Mouse (Mus musculus): ENCODE measurements at regions not wholly inside any gene's neighbourhood (a gene's known extent, or its start where the extent isn't known, plus 50 kb on each side); places are given as distances from the start of the nearest gene placed in this dataset.

DNA sequence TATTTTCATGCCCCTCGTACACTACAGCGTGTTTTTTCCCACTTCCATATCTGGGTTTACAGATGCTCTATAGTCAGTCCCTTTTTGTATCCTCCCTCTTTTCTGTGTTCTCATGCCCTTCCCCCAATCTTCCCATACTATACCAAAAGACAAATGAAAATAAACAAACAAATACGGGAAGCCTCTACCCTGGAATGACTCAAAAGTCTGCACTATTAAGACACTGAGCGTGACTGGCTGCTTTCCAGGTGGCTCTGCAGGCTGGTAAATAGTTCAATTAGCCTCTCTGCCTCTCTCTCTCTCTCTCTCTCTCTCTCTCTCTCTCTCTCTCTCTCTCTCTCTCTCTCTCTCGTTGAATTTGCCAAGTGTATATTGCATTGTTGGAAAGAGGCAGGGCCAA, 464.5 kb upstream of the Pou3f3 start:
- no peak for DNase-seq (ENCODE audit: low read depth, low spot score)

DNA sequence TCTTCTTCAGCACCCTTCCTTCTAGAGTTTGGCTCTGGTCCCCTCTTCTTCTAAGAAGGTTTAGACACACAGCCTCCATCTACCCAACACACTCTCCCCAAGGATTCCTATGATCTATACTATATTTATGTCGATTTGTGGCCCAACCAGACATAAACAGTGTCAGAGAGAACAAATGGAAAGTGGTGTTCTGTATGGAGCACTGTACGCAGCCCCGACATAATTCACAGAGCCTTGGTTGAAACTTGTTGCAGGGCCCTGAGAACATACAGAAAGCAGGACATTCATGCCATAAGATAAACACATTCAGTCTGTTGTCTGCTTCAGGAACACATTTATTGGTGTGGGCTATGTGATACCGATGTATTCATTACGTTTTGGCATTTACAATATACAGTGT, 463.7 kb upstream of the Pou3f3 start:
- DNase-seq (ENCODE audit: low read depth, low spot score) = no peak

- DNase-seq (ENCODE audit: low read depth, low spot score) = no peak
These were observed 462.9 kb upstream of the Pou3f3 start for GRCm38 (mm10) chr1:42232716-42233115.

DNA sequence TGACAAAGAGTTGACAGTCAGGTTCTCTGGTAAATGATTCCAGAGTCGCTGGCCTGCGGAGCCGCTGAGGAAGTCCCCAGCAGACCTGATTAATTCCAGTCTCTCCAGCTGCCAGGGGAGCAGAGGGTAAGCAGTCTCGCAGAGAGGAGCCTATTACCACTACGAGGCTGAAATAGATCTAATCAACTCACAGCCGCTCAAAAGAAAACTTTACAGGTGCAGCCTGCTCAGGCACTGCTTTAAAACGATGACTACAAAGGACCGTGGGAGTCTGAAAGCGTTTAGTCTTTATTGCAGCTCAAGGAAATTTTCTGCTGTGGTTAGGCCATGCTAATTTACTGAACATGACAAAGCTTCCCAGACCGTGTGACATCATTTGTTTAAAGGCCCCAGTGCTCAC, 462.3 kb upstream of the Pou3f3 start:
- DNase-seq (ENCODE audit: low read depth, low spot score) = no peak

GRCm38 (mm10) chr1:42236466-42237010, 459.0 kb upstream of the Pou3f3 start:
- DNase-seq (ENCODE audit: low read depth, low spot score) = no peak

GRCm38 (mm10) chr1:42238408-42238807, 457.2 kb upstream of the Pou3f3 start:
- DNase-seq (ENCODE audit: low read depth, low spot score) = no peak

DNA sequence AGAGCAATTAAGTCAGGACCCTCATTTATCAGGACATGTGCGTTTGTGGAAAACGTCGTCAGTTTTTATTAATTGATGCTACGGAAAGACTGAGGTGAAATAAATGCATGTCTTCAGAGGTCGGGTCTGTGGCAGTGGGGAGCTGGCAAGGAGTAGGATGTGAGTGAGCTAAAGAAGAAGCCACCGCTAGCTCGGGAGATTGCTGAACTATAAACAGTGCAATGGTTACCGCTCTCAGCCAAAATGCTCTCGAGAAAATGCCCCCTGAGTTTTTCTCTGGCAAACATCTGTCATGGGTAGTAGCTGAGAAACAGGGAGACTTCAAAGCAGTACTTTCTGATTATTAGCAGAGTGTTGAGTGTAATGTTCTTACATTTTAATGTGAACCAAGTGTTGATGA, 454.4 kb upstream of the Pou3f3 start:
- no peak for DNase-seq (ENCODE audit: low read depth, low spot score)

GRCm38 (mm10) chr1:42241601-42242220, 453.9 kb upstream of the Pou3f3 start:
- no peak for DNase-seq (ENCODE audit: low read depth, low spot score)

- no peak for DNase-seq (ENCODE audit: low read depth, low spot score)
These were observed 452.7 kb upstream of the Pou3f3 start for GRCm38 (mm10) chr1:42242586-42243457.

GRCm38 (mm10) chr1:42243458-42243855, 452.1 kb upstream of the Pou3f3 start:
- DNase-seq (ENCODE audit: low read depth, low spot score) = no peak

GRCm38 (mm10) chr1:42243878-42244277, 451.7 kb upstream of the Pou3f3 start:
- no peak for DNase-seq (ENCODE audit: low read depth, low spot score)

DNA sequence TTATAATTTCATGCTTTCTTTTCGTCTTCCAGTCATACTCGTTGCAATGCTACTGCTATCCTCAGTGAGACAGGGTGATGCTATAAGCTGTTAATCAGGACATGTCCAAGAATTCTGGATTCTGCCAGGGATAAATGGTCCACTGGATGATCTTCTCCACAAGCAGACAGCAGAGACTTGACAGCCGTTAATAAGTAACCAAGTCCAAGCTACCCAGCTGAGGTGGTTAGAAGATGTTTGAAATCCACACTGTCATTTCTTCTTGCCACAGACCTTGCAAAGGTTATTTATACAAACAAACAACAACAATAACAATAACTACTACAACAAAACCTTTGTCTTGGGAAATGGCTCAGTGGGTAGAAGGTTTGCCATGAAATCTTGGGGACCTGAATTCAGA, 443.2 kb upstream of the Pou3f3 start:
- no peak for DNase-seq (ENCODE audit: low read depth, low spot score)

GRCm38 (mm10) chr1:42253786-42254185, 441.8 kb upstream of the Pou3f3 start:
- DNase-seq (ENCODE audit: low read depth, low spot score) = no peak

DNA sequence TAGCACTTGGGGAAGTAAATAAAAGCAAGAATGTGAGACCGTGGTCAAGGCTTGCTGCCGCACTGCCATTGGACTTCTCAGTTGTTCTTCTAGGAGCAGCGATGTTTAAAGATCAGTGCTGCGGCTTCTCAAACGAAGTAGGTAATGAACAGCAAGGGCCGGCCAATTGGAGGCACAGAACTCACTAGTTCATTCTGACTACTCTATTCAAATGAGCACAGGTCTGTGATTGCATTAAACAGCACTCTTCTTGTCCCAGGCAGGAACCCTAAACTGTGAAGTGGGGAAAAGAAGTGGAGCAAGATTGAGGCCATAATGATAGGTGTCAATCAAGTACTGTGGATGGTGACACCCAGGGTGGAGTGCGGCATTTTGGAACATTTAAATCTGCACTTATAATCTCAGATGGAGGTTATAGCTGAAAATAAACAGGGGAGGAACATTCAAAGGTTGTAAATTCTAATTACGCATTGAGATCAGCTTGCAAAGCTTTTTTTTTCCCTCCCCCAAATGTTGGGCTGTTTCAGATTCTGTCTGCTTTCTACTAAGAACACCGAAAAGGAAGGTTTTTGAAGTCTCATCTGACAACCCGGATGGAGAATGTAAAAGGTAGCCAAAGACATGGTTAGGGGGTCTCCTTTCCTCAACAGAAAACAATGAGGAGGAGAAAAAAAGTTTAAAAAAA, 438.5 kb upstream of the Pou3f3 start:
- no peak for DNase-seq (ENCODE audit: low read depth, low spot score)

DNA sequence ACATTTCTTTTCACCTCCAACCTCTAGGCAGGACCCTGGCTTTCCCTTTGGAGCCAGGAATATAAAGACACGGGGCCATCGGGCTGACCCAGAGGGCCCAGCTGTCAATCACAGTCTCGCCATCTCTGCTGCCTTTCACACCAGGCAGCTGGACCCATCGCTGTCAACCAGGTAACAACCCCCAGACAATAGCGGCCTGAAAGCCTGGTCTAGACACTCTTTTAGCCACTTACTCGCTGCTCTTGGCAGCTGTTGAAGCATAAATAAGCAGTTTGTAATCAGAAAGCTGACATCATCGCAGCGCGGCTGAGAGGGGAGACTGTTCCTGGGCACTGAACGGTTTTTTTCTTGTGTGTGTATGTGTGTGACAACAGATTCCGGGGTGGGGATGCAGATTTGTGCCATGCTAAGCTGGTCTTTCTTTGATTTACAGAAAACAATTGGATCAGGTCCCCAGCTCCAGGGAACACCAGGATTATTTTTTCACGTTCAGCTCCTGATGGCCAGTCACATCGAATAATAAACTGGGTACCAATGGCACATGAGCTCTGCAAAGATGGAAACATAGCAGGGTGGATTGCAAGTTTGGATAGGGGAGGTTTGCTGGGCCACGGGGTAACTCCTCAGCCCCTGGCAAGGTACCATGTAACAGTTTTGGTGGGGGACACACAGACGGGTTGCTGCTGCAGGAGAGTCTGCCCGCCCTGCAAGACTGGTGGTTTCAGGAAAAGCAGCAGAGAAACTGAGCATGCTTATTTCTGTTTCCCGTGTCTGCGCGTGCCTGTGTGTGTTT, 437.6 kb upstream of the Pou3f3 start:
- DNase-seq (ENCODE audit: low read depth, low spot score) = no peak

GRCm38 (mm10) chr1:42258594-42258910, 437.0 kb upstream of the Pou3f3 start:
- no peak for DNase-seq (ENCODE audit: low read depth, low spot score)

GRCm38 (mm10) chr1:42259216-42259977, 436.2 kb upstream of the Pou3f3 start:
- DNase-seq (ENCODE audit: low read depth, low spot score) = no peak

DNA sequence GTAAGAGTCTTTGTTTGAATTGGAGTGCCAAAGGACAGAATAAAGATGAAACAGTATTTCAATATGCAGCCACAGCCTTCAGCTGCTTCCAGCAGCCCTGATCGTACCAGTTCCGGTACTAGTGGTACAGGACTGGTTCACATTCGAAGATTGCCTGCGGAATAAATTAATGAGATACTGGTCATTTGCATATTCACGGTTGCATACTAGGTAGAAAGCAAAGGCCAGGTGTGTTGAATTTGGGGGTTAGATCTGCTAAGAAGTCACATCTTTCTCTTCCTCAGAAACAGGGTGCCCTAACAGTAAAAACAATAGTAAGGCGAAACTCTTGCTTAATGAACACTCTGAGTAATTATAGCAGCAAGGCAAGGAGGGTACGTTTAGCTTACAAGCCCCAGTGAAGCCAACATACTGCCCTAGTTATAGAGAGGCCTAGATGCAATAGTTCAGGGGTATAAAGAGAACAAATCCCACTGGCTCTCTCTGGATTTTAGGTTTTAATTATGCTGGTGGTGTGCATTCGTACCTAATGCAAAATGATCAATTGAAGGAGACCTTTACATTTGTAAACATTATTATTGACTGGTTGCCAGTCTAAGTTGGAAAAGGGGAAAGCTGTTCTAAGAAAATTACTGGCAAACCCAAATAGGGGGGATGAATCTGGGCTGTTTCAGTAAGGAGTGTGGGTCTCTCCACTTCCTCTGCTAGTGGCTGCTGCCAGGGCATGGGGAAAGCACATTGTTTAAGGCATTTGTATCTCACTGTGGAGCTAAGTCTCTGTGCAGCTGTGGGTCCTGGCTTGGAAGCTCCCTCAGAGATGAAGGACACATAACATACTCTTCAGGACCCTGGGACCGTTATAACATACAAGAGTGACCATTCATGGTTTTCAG, 435.3 kb upstream of the Pou3f3 start:
- DNase-seq (ENCODE audit: low read depth, low spot score) = no peak

GRCm38 (mm10) chr1:42261031-42261430, 434.5 kb upstream of the Pou3f3 start:
- DNase-seq (ENCODE audit: low read depth, low spot score) = no peak

GRCm38 (mm10) chr1:42261800-42262199, 433.8 kb upstream of the Pou3f3 start:
- DNase-seq (ENCODE audit: low read depth, low spot score) = no peak

Measured in brain, embryonic 18.5 days (tissue).